Mouse (Mus musculus) testis, postnatal 14 days (tissue): Measurements from ENCODE around the gene Mcrip2.

Source experiments
- DNase-seq: peaks from one replicate; pipeline ENCODE4 v3.0.0; 2021; ENCODE audit warnings: low spot score

Mcrip2 gene

GRCm38 (mm10) chr17:25833961-25834594 lies 34.5 kb downstream of the Mcrip2 start:
- no peak for DNase-seq

DNA sequence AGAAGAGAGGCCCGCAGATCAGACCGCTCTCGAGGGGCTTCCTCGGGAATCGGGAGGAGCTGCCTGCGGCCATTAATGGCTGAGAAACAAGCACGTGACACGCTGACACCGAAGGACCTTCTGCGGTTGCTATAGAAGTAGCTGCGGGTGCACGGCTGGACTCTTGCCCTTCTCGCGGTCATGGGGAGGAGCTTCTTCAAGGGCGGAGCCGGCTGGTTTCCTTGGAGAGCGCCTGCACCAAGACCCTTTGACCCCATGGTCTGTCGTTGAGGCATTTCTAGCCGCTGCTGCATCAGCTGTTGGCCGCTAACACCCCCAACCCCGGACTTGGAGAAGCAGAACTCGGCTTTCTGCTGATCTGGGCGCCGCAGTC lies 35.3 kb downstream of the Mcrip2 start, which contains the start of gene Stub1:
Gene Stub1, minus strand, starts transcription at position 114 of the 373 bp plus-strand sequence.
- DNase-seq: peak; percentile 90

DNA sequence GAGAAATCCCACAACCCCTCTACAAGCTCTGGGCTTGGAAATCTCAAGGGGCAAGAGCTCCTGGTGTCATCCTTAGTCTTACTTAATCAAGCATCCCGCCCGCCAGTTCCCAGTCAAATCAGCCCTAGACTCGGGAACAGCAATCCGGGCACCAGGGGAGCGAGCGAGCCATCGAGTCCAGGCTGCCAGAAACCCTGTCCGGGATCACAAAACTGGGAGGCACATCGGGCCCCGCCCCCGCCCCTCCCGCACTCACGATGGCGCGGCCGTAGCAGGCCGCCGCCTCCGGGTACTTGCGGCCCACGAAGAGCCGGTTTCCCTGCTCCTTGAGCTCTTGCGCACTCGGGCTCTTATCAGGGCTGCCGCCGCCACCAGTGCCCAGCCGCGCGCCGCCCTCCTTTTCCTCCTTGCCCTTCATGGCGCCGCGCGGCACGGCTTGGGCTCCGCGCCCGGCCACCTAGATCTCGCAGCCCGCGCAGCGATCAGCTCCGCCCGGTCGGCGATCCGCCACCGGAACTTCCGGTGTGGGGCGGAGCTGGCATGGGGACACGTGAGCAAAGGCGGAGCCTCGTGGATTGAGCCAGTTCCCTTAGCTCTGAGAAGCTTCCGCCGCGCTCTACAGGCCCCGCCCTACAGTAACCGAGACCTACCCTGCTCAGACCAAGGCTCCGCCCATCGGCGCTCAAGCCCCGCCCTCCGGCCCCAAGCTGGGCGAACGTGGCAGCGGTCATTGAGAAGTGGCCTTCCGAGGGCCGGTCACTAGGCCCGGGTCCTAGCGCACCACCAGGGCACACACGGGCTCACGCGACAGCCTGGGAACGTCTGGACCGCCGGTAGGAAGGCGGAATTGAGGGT lies 35.9 kb downstream of the Mcrip2 start:
- DNase-seq: peak; percentile 99

DNA sequence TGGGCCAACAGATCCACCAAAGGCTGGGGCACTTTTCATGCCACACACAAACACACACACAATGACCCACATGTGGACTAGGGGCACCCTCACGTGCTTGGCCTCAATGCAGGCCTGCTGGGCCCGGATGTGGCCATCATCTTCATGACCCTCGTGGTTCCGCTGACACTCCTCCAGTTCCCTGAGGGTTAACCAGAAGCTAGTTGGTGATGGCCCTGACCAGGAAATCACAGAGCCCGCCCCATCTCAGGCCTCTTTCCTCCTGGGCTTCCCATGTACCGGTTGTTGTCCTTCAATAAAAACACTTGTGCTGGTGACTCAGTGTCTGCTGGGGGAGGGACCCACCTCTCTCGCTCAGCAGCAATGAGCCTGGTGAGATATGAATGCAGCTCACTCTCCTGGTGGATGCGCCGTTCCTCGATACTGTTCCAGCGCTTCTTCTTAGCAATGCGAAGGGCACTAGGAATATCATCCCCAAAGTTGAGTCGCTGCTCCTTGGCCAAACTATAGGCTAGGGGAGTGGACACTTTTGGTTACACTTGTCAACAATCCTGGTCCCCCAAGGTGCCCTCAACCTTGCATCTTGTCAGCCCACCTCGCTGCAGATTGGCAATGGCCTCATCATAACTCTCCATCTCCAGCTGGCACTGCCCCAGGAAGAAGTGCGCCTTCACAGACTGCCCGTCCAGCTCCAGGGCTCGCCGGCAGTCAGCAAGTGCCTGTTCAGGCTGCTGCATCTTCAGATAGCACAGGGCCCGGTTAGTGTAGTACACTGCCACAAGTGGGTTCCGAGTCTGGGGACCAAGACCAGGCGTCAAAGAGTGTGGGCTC lies 36.9 kb downstream of the Mcrip2 start:
- DNase-seq: no peak

GRCm38 (mm10) chr17:25830806-25831431 lies 37.6 kb downstream of the Mcrip2 start:
- DNase-seq: no peak

GRCm38 (mm10) chr17:25830200-25830753 lies 38.3 kb downstream of the Mcrip2 start:
- no peak for DNase-seq

GRCm38 (mm10) chr17:25829558-25830017 lies 39.0 kb downstream of the Mcrip2 start:
- DNase-seq: no peak

GRCm38 (mm10) chr17:25828712-25829557 lies 39.6 kb downstream of the Mcrip2 start, which contains the start of gene Jmjd8:
TSS of gene Jmjd8 (plus strand) at chr17:25828867.
- DNase-seq: peak; percentile 72

DNA sequence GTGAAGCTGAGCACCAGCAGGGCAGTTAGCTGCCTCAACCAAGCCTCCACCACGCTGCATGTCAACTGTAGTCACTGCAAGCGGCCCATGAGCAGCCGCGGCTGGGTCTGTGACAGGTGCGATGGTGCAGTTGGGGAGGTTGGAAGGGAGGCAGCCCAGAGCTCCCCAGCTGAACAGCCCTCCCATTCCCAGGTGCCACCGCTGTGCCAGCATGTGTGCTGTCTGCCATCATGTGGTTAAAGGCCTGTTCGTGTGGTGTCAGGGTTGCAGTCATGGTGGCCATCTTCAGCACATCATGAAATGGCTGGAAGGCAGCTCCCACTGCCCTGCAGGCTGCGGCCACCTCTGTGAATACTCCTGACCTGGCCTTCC lies 40.4 kb downstream of the Mcrip2 start:
- DNase-seq: no peak

GRCm38 (mm10) chr17:25827546-25828222 lies 40.9 kb downstream of the Mcrip2 start:
- no peak for DNase-seq

GRCm38 (mm10) chr17:25827011-25827410 lies 41.6 kb downstream of the Mcrip2 start:
- DNase-seq: no peak

GRCm38 (mm10) chr17:25825984-25826570 lies 42.5 kb downstream of the Mcrip2 start:
- no peak for DNase-seq

GRCm38 (mm10) chr17:25825311-25825710 lies 43.3 kb downstream of the Mcrip2 start:
- no peak for DNase-seq

DNA sequence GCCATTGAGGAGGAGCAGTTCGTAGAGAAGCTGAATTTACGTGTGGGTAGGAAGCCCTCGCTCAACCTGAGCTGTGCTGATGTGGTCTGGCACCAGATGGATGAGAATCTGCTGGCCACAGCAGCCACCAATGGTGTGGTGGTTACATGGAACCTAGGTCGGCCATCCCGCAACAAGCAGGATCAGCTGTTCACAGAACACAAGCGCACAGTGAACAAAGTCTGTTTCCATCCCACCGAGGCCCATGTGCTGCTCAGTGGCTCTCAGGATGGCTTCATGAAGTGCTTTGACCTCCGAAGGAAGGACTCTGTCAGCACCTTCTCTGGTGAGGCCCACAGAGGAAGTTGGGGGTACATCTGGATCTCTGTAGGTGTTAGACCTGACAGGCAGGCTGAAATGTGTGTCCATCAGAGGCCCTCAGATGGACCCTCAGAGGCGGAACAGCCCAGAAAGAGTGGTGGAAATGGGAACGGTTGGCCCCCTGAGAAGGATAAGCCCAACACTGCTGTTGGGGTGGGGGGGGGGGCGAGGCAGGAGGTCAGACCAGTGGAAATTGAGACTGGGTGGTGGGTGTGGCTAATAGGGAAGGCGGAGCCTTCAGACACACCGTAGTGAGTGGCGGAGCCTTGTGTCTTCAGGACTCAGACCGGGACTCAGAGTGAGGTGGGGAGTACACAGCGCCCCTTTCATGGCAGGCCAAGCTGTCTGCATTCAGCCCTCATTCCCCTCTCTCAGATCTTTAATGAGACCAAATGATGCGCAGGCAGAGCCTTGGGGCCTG lies 44.0 kb downstream of the Mcrip2 start:
- no peak for DNase-seq

GRCm38 (mm10) chr17:25823452-25823851 lies 45.1 kb downstream of the Mcrip2 start, which contains the start of gene Wdr24:
TSS of gene Wdr24 (plus strand) at chr17:25823627.
- DNase-seq: peak; percentile 86

DNA sequence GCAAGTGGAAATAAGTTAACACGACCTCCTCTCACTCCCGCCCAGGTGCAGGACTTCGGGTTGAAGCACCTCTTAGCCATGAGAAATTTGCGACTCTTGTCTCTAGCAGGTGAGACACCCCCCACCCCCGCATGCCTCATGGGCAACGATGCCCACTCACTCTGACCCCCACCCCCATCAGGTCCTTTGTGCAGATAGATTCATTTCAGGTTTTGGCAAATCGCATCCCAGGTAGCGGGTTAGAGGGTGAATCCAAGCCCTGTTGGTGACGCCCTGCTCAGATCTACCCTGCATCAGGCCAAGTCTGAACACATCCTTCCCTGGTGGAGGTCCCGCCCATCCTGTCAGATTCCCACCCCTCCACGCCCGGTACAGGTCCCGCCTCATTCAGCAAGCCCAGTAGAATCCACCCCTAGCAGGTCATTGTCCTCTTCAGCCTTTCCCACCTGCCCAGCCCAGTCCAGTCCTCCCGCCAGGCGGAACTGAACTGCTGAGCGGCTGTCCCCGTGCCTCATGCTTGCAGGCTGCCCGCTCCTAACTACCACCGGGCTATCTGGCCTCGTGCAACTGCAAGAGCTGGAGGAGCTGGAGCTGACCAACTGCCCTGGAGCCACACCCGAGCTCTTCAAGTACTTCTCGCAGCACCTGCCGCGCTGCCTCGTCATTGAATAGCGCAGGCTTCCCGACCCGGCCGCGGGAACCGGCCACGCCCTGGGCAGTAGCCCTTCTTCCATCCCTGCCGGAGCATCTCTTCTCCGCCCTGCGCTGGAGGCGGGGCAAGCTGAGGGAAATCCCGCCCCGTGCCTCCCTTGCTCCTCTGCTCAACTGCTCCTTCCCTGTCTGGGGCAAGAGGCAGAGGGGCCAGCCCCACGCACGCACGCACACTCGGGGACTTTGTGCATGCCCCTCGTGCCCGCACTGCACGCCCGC lies 49.4 kb downstream of the Mcrip2 start:
- no peak for DNase-seq

GRCm38 (mm10) chr17:25817662-25818061 lies 50.9 kb downstream of the Mcrip2 start:
- no peak for DNase-seq
